Mouse (Mus musculus): ENCODE measurements at regions not wholly inside any gene's neighbourhood (a gene's known extent, or its start where the extent isn't known, plus 50 kb on each side); places are given as distances from the start of the nearest gene placed in this dataset.

DNA sequence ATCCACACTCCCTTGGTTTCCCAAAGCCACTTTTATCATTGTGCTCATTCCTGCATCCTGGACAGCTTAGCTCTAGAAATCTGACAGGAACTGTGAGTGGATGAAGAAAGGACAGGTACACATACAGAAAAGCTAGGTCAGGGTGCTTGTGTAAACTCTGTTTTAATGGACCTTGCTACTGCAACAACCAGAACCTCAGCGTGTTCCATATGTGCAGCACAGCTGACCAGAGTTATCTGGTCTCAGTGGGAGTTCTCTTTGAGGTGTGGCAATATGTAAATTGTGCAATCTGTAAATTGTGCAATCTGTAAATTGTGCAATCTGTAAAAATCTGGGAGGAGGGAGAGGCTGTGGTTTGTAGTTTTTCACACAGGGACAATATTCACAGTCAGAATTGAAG lies 282.4 kb upstream of the Ptprd start:
- Histone ChIP-seq H3K36me3 (ENCODE audit: control insufficient read depth, insufficient read depth, low read length) (no peaks in the 10 kb centered on the region), H3K4me1 (ENCODE audit: control insufficient read depth, insufficient read depth, low read length) (no peaks in the 10 kb centered on the region), H3K4me3 (ENCODE audit: low read depth, low read length) (no peak overlapping the region), H3K4me2 (ENCODE audit: low read length) (no peak overlapping the region), H3K9me3 (replicated peaks; ENCODE audit: control insufficient read depth, low read length) (no peaks in the 10 kb centered on the region), H3K9ac (ENCODE audit: low read length) (no peak overlapping the region), H3K27me3 (replicated peaks; ENCODE audit: control insufficient read depth, insufficient read depth, low read length) (no peaks in the 10 kb centered on the region), H3K27ac (ENCODE audit: low read depth, low read length) (no peak overlapping the region)
- ATAC-seq (no peak), DNase-seq (ENCODE audit: low spot score) (no peak)
- 81% methylated on average over 1 of the region's 1 CpGs for WGBS

DNA sequence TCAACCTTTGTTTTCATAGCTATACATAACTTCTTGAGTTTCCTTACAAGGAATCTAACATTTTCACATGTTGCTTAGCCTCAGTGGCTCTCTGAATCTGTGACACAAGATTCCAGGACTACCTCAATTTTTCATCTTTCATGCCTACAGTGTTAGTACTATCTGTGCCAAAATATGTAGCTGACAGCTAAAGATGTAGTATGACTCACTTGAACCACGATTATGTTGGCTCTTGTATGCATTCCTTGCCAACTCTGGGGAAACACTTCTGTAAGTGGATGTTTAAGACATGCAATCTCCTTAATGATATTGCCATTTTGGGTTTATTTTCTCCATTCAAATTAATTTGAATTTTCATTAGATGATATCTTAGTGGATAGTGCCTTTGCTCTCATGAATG lies 254.8 kb upstream of the Ptprd start:
- WGBS = 60% methylated on average over 1 of the region's 1 CpGs
- no peak overlapping the region for H3K9ac ChIP-seq (ENCODE audit: low read length)
- no peaks in the 10 kb centered on the region for H3K36me3 ChIP-seq (ENCODE audit: control insufficient read depth, insufficient read depth, low read length)
- no peak for DNase-seq (ENCODE audit: low spot score)
- no peaks in the 10 kb centered on the region for H3K4me1 ChIP-seq (ENCODE audit: control insufficient read depth, insufficient read depth, low read length)
- no peak overlapping the region for H3K4me3 ChIP-seq (ENCODE audit: low read depth, low read length)
- H3K27me3 ChIP-seq (replicated peaks; ENCODE audit: control insufficient read depth, insufficient read depth, low read length) = no peaks in the 10 kb centered on the region
- no peaks in the 10 kb centered on the region for H3K9me3 ChIP-seq (replicated peaks; ENCODE audit: control insufficient read depth, low read length)
- no peak overlapping the region for H3K4me2 ChIP-seq (ENCODE audit: low read length)
- no peak overlapping the region for H3K27ac ChIP-seq (ENCODE audit: low read depth, low read length)
- no peak for ATAC-seq

DNA sequence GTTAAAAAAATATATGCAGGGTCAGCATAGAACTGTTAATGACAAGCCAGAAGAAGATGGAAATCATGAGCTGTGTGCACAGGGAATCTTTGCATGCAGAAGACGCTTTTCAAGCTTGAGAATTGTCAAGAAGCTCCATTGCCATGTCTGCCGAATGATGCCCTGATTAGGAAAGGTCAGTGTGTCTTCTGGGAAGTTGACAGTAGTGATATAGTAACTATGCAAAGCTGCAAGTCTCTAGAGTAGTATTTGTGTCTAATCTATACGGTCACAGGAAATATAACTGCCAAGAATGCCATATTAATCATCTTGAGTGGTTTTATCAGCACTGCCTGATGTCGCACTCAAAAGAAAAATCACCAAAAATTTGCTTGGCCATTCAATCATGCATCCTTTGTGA lies 244.5 kb upstream of the Ptprd start:
- ATAC-seq (no peak), DNase-seq (ENCODE audit: low spot score) (no peak)
- no peak overlapping the region for H3K4me3 ChIP-seq (ENCODE audit: low read depth, low read length)
- no peaks in the 10 kb centered on the region for H3K27me3 ChIP-seq (replicated peaks; ENCODE audit: control insufficient read depth, insufficient read depth, low read length)
- H3K36me3 ChIP-seq (ENCODE audit: control insufficient read depth, insufficient read depth, low read length) = no peaks in the 10 kb centered on the region
- no peaks in the 10 kb centered on the region for H3K4me1 ChIP-seq (ENCODE audit: control insufficient read depth, insufficient read depth, low read length)
- H3K9me3 ChIP-seq (replicated peaks; ENCODE audit: control insufficient read depth, low read length) = no peaks in the 10 kb centered on the region
- H3K27ac ChIP-seq (ENCODE audit: low read depth, low read length) = no peak overlapping the region
- no peak overlapping the region for H3K4me2 ChIP-seq (ENCODE audit: low read length)
- WGBS = 87% methylated on average over 4 of the region's 4 CpGs
- H3K9ac ChIP-seq (ENCODE audit: low read length) = no peak overlapping the region

DNA sequence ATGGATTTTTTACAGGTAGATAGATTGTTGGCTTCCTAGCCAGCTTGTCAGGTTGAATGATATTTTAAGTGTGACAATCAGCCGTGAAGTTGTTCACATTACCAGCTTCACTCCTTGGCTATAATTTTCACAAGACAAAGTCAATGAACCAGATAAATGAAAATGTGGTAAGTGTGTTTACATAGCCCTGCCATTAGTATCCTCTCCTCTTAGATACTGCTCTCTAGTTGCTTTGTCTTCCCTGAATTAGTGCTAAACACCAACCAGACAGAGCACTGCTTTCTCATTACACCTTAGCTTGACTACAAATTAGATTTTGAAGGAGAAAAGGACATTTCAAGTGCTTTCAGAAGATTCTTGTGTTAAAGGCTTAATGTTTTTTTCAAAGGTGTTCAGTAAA lies 205.4 kb upstream of the Ptprd start:
- Histone ChIP-seq H3K4me3 (ENCODE audit: low read depth, low read length) (no peak overlapping the region), H3K27ac (ENCODE audit: low read depth, low read length) (no peak overlapping the region), H3K27me3 (replicated peaks; ENCODE audit: control insufficient read depth, insufficient read depth, low read length) (no peaks in the 10 kb centered on the region), H3K4me1 (ENCODE audit: control insufficient read depth, insufficient read depth, low read length) (no peaks in the 10 kb centered on the region), H3K9ac (ENCODE audit: low read length) (no peak overlapping the region), H3K36me3 (ENCODE audit: control insufficient read depth, insufficient read depth, low read length) (no peaks in the 10 kb centered on the region), H3K4me2 (ENCODE audit: low read length) (no peak overlapping the region), H3K9me3 (replicated peaks; ENCODE audit: control insufficient read depth, low read length) (no peaks in the 10 kb centered on the region)
- DNase-seq (ENCODE audit: low spot score) = peak; percentile 0
- 63% methylated on average over 1 of the region's 1 CpGs for WGBS
- ATAC-seq = no peak

DNA sequence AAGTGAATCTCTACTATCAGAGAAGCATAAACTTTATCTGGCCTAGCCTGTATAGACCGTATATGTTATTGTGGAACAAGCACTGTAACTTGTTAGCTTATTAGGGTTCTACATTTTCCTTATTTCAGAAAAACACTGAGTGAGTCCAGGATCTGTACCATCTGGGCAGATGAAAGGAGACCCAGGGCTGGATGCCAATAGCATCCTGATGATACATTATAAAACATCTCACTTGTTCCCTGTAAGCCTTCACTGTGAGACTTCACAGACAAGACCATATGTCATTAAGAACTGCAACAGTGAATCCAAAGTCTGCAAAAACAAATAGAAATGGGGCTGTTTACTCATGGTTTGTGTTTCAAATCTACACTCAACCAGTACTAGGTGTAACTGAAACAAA lies 177.6 kb upstream of the Ptprd start:
- Histone ChIP-seq H3K27me3 (replicated peaks; ENCODE audit: control insufficient read depth, insufficient read depth, low read length) (no peaks in the 10 kb centered on the region), H3K36me3 (ENCODE audit: control insufficient read depth, insufficient read depth, low read length) (no peaks in the 10 kb centered on the region), H3K27ac (ENCODE audit: low read depth, low read length) (no peak overlapping the region), H3K4me2 (ENCODE audit: low read length) (no peak overlapping the region), H3K9me3 (replicated peaks; ENCODE audit: control insufficient read depth, low read length) (no peaks in the 10 kb centered on the region), H3K9ac (ENCODE audit: low read length) (no peak overlapping the region), H3K4me1 (ENCODE audit: control insufficient read depth, insufficient read depth, low read length) (no peaks in the 10 kb centered on the region), H3K4me3 (ENCODE audit: low read depth, low read length) (no peak overlapping the region)
- ATAC-seq = peak; percentile 44; the same call in 1 of the 2 replicates
- WGBS = 90% methylated on average over 1 of the region's 1 CpGs
- DNase-seq (ENCODE audit: low spot score) = peak; percentile 33

DNA sequence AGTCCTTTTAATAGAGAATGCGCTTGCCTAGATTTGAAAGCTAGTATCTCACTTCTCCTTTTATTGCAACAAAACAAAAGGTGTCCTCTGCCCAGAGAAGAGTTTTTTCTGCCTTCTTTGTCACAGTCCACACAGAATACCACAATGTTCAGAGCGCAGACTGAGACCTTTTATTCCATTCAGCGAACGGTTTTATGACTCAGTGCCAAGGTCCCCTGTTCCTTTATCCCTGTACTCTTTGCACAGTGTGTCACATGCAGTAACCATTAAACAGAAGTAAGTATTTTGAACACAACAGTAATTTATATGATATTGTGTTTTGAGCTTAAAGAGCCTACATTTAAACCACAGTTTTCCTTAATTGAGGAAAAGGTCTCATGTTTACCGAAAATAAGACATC lies 143.4 kb upstream of the Ptprd start:
- Histone ChIP-seq H3K27me3 (replicated peaks; ENCODE audit: control insufficient read depth, insufficient read depth, low read length) (no peaks in the 10 kb centered on the region), H3K4me1 (ENCODE audit: control insufficient read depth, insufficient read depth, low read length) (no peaks in the 10 kb centered on the region)

DNA sequence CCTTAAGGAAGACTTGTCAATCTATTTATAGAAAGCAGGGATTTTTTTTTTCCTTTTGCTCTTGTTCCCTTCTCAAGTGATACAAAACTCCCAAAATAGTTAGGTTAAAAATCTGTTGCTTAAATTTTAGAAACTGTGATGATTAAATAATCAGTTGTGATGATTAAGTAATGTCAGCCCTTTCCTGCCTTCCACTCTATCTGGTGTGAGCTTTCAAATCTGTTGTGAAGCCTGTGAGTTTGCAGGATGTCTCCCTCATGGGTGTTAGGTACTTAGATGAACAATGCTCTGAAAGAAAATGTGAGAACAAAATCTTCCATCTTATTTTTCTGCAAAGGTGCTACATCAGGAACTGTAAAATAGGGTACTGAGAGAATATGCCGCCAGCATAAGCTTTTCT lies 124.0 kb upstream of the Ptprd start:
- Histone ChIP-seq H3K27ac (ENCODE audit: low read depth, low read length) (no peak overlapping the region), H3K9ac (ENCODE audit: low read length) (no peak overlapping the region), H3K9me3 (replicated peaks; ENCODE audit: control insufficient read depth, low read length) (no peaks in the 10 kb centered on the region), H3K4me2 (ENCODE audit: low read length) (no peak overlapping the region), H3K4me1 (ENCODE audit: control insufficient read depth, insufficient read depth, low read length) (no peaks in the 10 kb centered on the region), H3K36me3 (ENCODE audit: control insufficient read depth, insufficient read depth, low read length) (no peaks in the 10 kb centered on the region), H3K27me3 (replicated peaks; ENCODE audit: control insufficient read depth, insufficient read depth, low read length) (no peaks in the 10 kb centered on the region), H3K4me3 (ENCODE audit: low read depth, low read length) (no peak overlapping the region)
- DNase-seq (ENCODE audit: low spot score) (no peak), ATAC-seq (no peak)
- WGBS = 80% methylated on average over 1 of the region's 1 CpGs

More for the DNA sequence above, 143.4 kb upstream of the Ptprd start:
- 61% methylated on average over 5 of the region's 5 CpGs for WGBS
- Histone ChIP-seq H3K4me2 (ENCODE audit: low read length) (no peak overlapping the region), H3K9ac (ENCODE audit: low read length) (no peak overlapping the region), H3K36me3 (ENCODE audit: control insufficient read depth, insufficient read depth, low read length) (no peaks in the 10 kb centered on the region), H3K9me3 (replicated peaks; ENCODE audit: control insufficient read depth, low read length) (no peaks in the 10 kb centered on the region), H3K27ac (ENCODE audit: low read depth, low read length) (no peak overlapping the region), H3K4me3 (ENCODE audit: low read depth, low read length) (no peak overlapping the region)
- DNase-seq (ENCODE audit: low spot score) (no peak), ATAC-seq (no peak)

DNA sequence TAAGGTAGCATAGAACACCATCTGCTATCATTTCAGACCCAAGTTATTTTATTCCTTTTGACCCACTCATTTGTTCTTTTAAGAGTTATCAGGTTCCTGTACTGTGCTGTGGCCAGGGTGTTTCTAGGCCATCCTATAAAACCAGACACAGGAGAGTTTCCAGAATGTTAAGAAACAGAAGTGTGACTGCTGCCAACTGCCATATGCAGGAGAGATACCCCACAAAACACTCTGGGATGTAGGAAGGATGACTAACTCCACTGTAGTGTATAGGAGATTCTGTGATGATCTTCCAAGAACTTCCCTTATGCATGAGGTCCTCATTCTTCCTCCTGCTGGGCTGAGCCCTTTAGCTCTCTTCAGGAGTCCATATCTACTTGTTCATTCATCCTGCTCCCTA lies 76.7 kb upstream of the Ptprd start:
- ATAC-seq (no peak), DNase-seq (ENCODE audit: low spot score) (no peak)
- Histone ChIP-seq H3K9me3 (replicated peaks; ENCODE audit: control insufficient read depth, low read length) (no peaks in the 10 kb centered on the region), H3K4me2 (ENCODE audit: low read length) (no peak overlapping the region), H3K27me3 (replicated peaks; ENCODE audit: control insufficient read depth, insufficient read depth, low read length) (no peaks in the 10 kb centered on the region), H3K4me1 (ENCODE audit: control insufficient read depth, insufficient read depth, low read length) (no peaks in the 10 kb centered on the region), H3K27ac (ENCODE audit: low read depth, low read length) (no peak overlapping the region), H3K4me3 (ENCODE audit: low read depth, low read length) (no peak overlapping the region), H3K9ac (ENCODE audit: low read length) (no peak overlapping the region), H3K36me3 (ENCODE audit: control insufficient read depth, insufficient read depth, low read length) (no peaks in the 10 kb centered on the region)

Measured in forebrain, embryonic 14.5 days (tissue).